Mouse (Mus musculus): Measurements from ENCODE around the gene Wwc1. TPM values are rescaled to one million over a fixed set of nuclear protein-coding genes. Genes with fewer than 3 reads are reported as not detected.

The Wwc1 gene
- total and polyA plus RNA-seq, 2 experiments from 2014 or later = 13.8 to 21.2 TPM

DNA sequence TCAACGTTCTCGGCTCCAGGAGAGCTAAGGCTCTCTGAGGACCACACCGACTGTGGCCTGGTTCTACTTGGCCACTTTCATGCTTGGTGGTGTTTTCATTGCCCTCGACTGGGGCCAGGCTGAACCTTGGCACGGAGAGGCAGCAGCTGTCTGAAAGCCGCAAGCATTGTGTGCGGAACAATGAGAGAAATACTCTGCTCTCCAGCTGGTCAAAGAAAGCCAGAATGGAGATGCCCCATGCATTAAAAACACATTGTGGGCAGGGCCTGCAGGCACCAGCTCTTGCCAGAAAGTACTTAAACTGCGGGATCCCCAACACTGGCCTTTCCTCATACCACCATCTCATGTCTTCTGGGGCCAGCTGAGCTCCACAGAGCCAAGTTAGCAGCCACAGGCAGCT, 91.5 kb downstream of the Wwc1 start:
- no peak overlapping the region for H3K4me2 ChIP-seq (ENCODE audit: low read depth)
- H3K9me3 ChIP-seq (ENCODE audit: low read length) = no peaks in the 10 kb centered on the region
- peaks cover 8% of the 10 kb centered on the region for H3K4me1 ChIP-seq (ENCODE audit: insufficient read depth)
- peaks cover 10% of the 10 kb centered on the region; the same call in 1 of the 2 replicates for H3K36me3 ChIP-seq (ENCODE audit: insufficient read depth)
- DNase-seq = peak; percentile 30
- TF ChIP-seq CTCF (IDR thresholded peaks at IDR 0.05; ENCODE audit: low read depth) = no peak
- no peak overlapping the region for H3K4me3 ChIP-seq (ENCODE audit: low read depth, low read length)
- WGBS = 39% methylated on average over 8 of the region's 8 CpGs
- H3K27me3 ChIP-seq (ENCODE audit: insufficient read depth, low read length) = no peaks in the 10 kb centered on the region
- ATAC-seq = peak; percentile 58
- no peak overlapping the region for H3K9ac ChIP-seq
- H3K27ac ChIP-seq (ENCODE audit: low read depth, low read length) = 0 out of 2 replicates have a peak overlapping the region, but pooled peaks have one; percentile 4

DNA sequence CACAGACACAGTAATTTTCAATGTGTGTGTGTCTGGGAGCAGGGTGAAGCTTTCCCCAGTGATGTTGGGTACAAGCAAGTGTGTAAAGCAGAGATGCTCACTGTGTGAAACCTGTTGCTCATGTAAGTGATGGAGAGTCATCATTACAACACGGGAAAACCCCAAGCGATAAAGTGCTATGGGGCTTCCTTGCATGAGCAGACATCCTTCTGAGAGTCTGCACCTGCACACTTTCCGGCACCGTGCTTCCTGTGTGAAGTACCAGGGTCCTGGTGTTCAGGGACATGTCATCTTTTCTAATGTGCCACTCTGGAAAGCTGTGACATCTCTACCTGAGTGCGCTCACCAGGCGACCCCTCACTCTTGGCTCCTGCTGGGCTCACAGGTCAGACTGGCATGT, 97.5 kb downstream of the Wwc1 start:
- Histone ChIP-seq H3K4me3 (ENCODE audit: low read depth, low read length) (no peak overlapping the region), H3K9me3 (ENCODE audit: low read length) (no peaks in the 10 kb centered on the region), H3K9ac (no peak overlapping the region), H3K27me3 (ENCODE audit: insufficient read depth, low read length) (no peaks in the 10 kb centered on the region), H3K27ac (ENCODE audit: low read depth, low read length) (no peak overlapping the region), H3K4me2 (ENCODE audit: low read depth) (no peak overlapping the region), H3K4me1 (ENCODE audit: insufficient read depth) (no peaks in the 10 kb centered on the region; the same call in 1 of the 2 replicates), H3K36me3 (ENCODE audit: insufficient read depth) (peaks cover 19% of the 10 kb centered on the region)
- TF ChIP-seq CTCF (IDR thresholded peaks at IDR 0.05; ENCODE audit: low read depth) = no peak
- DNase-seq (no peak), ATAC-seq (no peak)
- WGBS = 94% methylated on average over 6 of the region's 6 CpGs

DNA sequence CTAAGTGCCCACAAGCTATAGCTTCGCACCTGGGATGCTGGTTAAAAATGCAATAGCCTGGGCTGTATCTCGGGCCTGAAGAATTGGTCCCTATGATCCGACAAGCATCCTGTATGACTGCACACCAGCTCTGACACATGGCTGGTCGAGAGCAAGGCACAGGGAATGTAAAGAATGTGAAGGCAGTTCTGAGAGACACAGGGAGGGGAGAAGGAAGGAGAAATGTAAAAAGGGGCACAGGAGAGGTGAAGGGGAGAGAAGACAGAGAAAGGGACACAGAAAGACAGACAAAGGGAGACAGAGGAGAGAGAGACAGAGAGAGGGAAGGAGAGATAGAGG, 101.8 kb downstream of the Wwc1 start:
- no peak for TF ChIP-seq CTCF (IDR thresholded peaks at IDR 0.05; ENCODE audit: low read depth)
- no peak overlapping the region for H3K27ac ChIP-seq (ENCODE audit: low read depth, low read length)
- WGBS = 49% methylated on average over 4 of the region's 4 CpGs
- peaks cover 5% of the 10 kb centered on the region for H3K4me1 ChIP-seq (ENCODE audit: insufficient read depth)
- no peaks in the 10 kb centered on the region for H3K27me3 ChIP-seq (ENCODE audit: insufficient read depth, low read length)
- ATAC-seq (no peak), DNase-seq (no peak)
- no peak overlapping the region for H3K9ac ChIP-seq
- no peak overlapping the region for H3K4me3 ChIP-seq (ENCODE audit: low read depth, low read length)
- H3K9me3 ChIP-seq (ENCODE audit: low read length) = no peaks in the 10 kb centered on the region
- H3K4me2 ChIP-seq (ENCODE audit: low read depth) = no peak overlapping the region
- H3K36me3 ChIP-seq (ENCODE audit: insufficient read depth) = peaks cover 24% of the 10 kb centered on the region

DNA sequence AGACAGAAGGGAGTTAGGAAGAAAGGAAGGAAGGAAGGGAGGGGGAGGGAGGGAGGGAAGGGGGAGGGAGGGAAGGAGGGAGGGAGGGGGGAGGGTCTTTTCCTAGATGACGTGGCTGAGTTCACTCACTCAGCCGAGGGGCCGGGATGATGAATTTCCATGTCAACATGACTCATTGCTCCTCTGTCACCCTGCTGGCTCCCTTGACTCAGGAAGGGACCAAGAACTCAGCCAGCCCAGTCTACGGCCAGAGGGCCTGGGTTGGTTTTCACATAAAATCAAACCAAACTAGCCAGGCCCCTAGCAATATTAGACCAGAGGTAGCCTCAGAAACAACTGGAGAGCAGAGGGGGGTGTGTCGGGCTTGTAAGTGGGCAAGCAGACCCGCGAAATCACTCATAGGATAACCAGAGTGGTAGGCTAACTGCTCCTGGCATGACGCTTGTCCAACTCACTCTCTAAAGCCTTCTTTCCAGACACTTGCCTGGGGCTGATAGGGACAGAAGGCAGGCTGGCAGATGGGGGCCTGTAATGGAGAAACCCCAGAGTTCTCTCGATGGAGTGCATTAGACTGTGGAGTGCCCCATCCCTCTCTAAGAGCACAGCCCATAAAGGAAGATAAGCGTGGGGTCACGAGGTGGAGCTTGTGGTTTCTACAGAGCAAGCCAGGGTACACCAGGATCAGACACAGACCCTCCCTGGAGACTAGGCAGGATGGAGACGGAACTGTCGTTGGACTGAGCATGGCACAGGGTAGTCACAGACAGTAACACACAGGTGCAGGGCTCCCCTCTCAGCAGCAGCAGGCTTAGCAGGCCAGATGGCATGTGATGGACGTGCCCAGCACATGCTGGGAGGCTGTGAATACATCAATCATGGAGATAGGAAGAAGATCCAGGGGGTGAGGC, 102.4 kb downstream of the Wwc1 start:
- no peak for DNase-seq

DNA sequence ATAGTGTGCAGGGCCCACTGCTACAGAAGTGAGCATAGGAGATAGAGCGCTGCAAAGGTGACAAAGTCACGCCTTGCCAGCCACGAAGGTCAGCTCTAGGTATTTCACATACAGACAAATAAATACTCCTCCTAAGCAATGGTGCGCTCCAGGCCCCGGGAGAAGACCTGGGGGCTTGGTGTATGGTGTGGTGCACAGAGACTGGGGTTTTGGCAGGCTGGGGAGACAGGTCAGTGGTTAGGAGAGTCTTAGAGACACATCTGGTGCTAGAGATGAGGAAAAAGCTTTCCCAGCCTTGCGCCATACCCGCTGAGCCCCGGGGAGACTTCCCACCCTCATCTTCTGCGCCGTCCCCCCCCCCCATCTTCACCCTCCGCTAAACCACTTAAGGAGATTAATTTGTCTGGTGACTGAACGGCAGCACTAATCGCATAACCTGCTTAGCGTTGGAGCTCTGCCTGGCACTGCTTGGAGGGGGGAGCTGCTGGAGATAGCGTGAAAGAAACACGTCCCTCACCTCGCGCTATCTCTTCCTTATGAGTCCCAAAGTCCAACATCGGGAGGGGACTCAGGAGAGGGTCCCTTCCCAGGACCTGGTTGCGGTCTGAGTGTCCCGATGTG, 106.6 kb downstream of the Wwc1 start:
- 21% methylated on average over 21 of the region's 21 CpGs for WGBS

More for the DNA sequence above, 102.4 kb downstream of the Wwc1 start:
- H3K9ac ChIP-seq = no peak overlapping the region
- WGBS = 50% methylated on average over 14 of the region's 14 CpGs
- no peak overlapping the region for H3K4me2 ChIP-seq (ENCODE audit: low read depth)
- H3K36me3 ChIP-seq (ENCODE audit: insufficient read depth) = peaks cover 18% of the 10 kb centered on the region
- H3K27ac ChIP-seq (ENCODE audit: low read depth, low read length) = 0 out of 2 replicates have a peak overlapping the region, but pooled peaks have one; percentile 35
- no peak overlapping the region for H3K4me3 ChIP-seq (ENCODE audit: low read depth, low read length)
- TF ChIP-seq CTCF (IDR thresholded peaks at IDR 0.05; ENCODE audit: low read depth) = no peak
- peaks cover 5% of the 10 kb centered on the region for H3K4me1 ChIP-seq (ENCODE audit: insufficient read depth)
- H3K9me3 ChIP-seq (ENCODE audit: low read length) = no peaks in the 10 kb centered on the region
- H3K27me3 ChIP-seq (ENCODE audit: insufficient read depth, low read length) = no peaks in the 10 kb centered on the region
- peak; percentile 44 for ATAC-seq

DNA sequence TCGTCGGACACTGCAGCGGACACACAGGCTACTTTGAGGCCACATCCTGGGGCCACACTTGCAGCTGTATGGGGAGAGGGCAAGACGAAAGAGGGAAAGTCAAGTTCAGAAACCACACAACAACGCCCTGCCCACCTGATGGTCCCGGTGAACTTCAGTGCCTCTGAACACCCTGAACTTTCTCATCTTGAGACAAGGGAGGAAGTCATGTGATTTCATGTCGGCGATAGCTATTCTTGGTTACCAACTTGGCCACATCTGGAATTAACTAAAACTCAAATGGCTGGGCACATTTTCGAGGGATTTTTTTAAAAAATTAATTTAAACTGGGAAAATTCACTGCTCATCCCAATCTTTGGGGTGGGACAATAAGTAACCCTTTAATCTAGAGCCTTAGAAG, 109.4 kb downstream of the Wwc1 start:
- H3K36me3 ChIP-seq (ENCODE audit: insufficient read depth) = peaks cover 21% of the 10 kb centered on the region
- ATAC-seq (no peak), DNase-seq (no peak)
- H3K4me2 ChIP-seq (ENCODE audit: low read depth) = no peak overlapping the region
- no peak overlapping the region for H3K27ac ChIP-seq (ENCODE audit: low read depth, low read length)
- H3K9me3 ChIP-seq (ENCODE audit: low read length) = no peaks in the 10 kb centered on the region
- no peak overlapping the region for H3K4me3 ChIP-seq (ENCODE audit: low read depth, low read length)
- 90% methylated on average over 9 of the region's 9 CpGs for WGBS
- no peak overlapping the region for H3K9ac ChIP-seq
- peaks cover 12% of the 10 kb centered on the region; the same call in 1 of the 2 replicates for H3K4me1 ChIP-seq (ENCODE audit: insufficient read depth)
- H3K27me3 ChIP-seq (ENCODE audit: insufficient read depth, low read length) = no peaks in the 10 kb centered on the region
- no peak for TF ChIP-seq CTCF (IDR thresholded peaks at IDR 0.05; ENCODE audit: low read depth)

More for the DNA sequence above, 106.6 kb downstream of the Wwc1 start:
- peak; percentile 43 for DNase-seq
- ATAC-seq = peak; percentile 66; the same call in 1 of the 2 replicates
- Histone ChIP-seq H3K9ac (peak overlapping the region; percentile 28; the same call in 1 of the 2 replicates), H3K4me2 (ENCODE audit: low read depth) (peak overlapping the region; percentile 26; the same call in 1 of the 2 replicates), H3K4me3 (ENCODE audit: low read depth, low read length) (no peak overlapping the region), H3K9me3 (ENCODE audit: low read length) (no peaks in the 10 kb centered on the region), H3K27me3 (ENCODE audit: insufficient read depth, low read length) (no peaks in the 10 kb centered on the region), H3K36me3 (ENCODE audit: insufficient read depth) (peaks cover 14% of the 10 kb centered on the region), H3K4me1 (ENCODE audit: insufficient read depth) (peaks cover 5% of the 10 kb centered on the region), H3K27ac (ENCODE audit: low read depth, low read length) (no peak overlapping the region)
- TF ChIP-seq CTCF (IDR thresholded peaks at IDR 0.05; ENCODE audit: low read depth) = no peak

DNA sequence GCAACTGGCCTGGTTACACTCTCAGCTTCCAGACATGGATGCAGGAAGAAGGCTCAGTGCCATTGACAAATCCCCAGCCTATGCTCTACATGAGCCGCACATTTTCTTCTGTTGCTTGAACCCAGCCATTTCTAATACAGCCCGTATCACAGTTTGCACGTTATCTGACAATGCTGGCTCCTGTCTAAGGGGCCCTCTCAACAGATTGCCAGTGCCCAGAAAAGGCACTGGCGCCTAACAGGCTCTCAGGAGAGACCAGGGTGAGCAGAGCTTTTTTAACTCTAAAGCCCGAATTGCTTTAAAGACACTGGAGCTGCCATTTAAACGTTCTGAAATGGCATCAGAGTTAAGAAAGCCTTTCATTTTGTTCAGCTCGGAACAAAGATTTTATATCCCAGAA, 114.2 kb downstream of the Wwc1 start:
- peaks cover 15% of the 10 kb centered on the region for H3K36me3 ChIP-seq (ENCODE audit: insufficient read depth)
- no peak overlapping the region for H3K4me2 ChIP-seq (ENCODE audit: low read depth)
- no peaks in the 10 kb centered on the region for H3K27me3 ChIP-seq (ENCODE audit: insufficient read depth, low read length)
- DNase-seq (no peak), ATAC-seq (peak; percentile 16)
- no peak for TF ChIP-seq CTCF (IDR thresholded peaks at IDR 0.05; ENCODE audit: low read depth)
- H3K9me3 ChIP-seq (ENCODE audit: low read length) = no peaks in the 10 kb centered on the region
- 12% methylated on average over 7 of the region's 7 CpGs for WGBS
- peaks cover 31% of the 10 kb centered on the region for H3K4me1 ChIP-seq (ENCODE audit: insufficient read depth)
- H3K27ac ChIP-seq (ENCODE audit: low read depth, low read length) = peak overlapping the region; percentile 78
- no peak overlapping the region for H3K4me3 ChIP-seq (ENCODE audit: low read depth, low read length)
- no peak overlapping the region for H3K9ac ChIP-seq
